Mouse (Mus musculus) liver, postnatal 0 days (tissue): Measurements from ENCODE around the gene Vps45.

Source experiments
- CTCF ChIP-seq: sonication (generic); IDR thresholded peaks from 2 replicates; pipeline ENCODE4 v1.5.1; 2016; ENCODE audit warnings: antibody characterized with exemption, low read depth
- EP300 ChIP-seq: IDR thresholded peaks from 2 replicates; pipeline ENCODE4 v1.6.1; 2016; ENCODE audit warnings: antibody characterized with exemption, low read depth, mild to moderate bottlenecking

- TF ChIP-seq EP300 (no peak), CTCF (no peak)
These were observed 57.3 kb downstream of the Vps45 start for GRCm38 (mm10) chr3:96000921-96001501.
